Mouse (Mus musculus) liver, adult 2 months (tissue): ENCODE data around the gene Tmem169.
"Not testable (repeated sequence)": the region's sequence is repeated elsewhere in the genome, so short reads cannot be mapped to it uniquely, and the experiment has no call there.

ENCODE experiments used
- CTCF ChIP-seq: fragments of 200-500 bp; IDR thresholded peaks from 2 replicates; pipeline ENCODE4 v1.5.1; 2011; ENCODE audit warnings: low read depth, low read length, control low read depth
- POLR2A ChIP-seq: fragments of 200-500 bp; IDR thresholded peaks from 2 replicates; pipeline ENCODE4 v1.6.1; 2011; ENCODE audit warnings: low read length, control low read depth; ENCODE audit not compliant: insufficient read depth; ENCODE audit errors: extremely low read depth

- TF ChIP-seq CTCF, POLR2A: not testable (repeated sequence)
These were observed 47.7 kb upstream of the Tmem169 start for GRCm38 (mm10) chr1:72236363-72237006.
